Mouse (Mus musculus) CH12.LX (cell line): ENCODE results near the gene Abca4.

Experiments
- CTCF ChIP-seq, 2 experiments: IDR thresholded peaks in 1 of 2; conservative IDR thresholded peaks in 1 of 2; 2 replicates each; pipeline ENCODE4 v1.5.1; 2011 to 2012; ENCODE audit warnings: low read depth in 2 of 2, low read length in 2 of 2, improper control_type of control experiment in 1 of 2, inconsistent platforms in 1 of 2, mild to moderate bottlenecking in 1 of 2, moderate library complexity in 1 of 2
- EP300 ChIP-seq: IDR thresholded peaks from 2 replicates; pipeline ENCODE4 v1.6.1; 2011; ENCODE audit warnings: low read length, improper control_type of control experiment
- HCFC1 ChIP-seq: IDR thresholded peaks from 2 replicates; pipeline ENCODE4 v1.6.1; 2012; ENCODE audit warnings: low read depth, mild to moderate bottlenecking, inconsistent platforms, low read length, improper control_type of control experiment
- MXI1 ChIP-seq: IDR thresholded peaks from 2 replicates; pipeline ENCODE4 v1.6.1; 2011; ENCODE audit warnings: mild to moderate bottlenecking, low read depth, low read length, improper control_type of control experiment
- MYC ChIP-seq: IDR thresholded peaks from 2 replicates; pipeline ENCODE4 v1.6.1; 2011; ENCODE audit warnings: low read depth, mild to moderate bottlenecking, improper control_type of control experiment, low read length
- POLR2A ChIP-seq: IDR thresholded peaks from 2 replicates; pipeline ENCODE4 v1.6.1; 2011; ENCODE audit warnings: low read depth, mild to moderate bottlenecking, improper control_type of control experiment, low read length
- TCF12 ChIP-seq: IDR thresholded peaks from 2 replicates; pipeline ENCODE4 v1.6.1; 2014; ENCODE audit warnings: low read depth, mild to moderate bottlenecking, inconsistent platforms, low read length, improper control_type of control experiment

- TF ChIP-seq CTCF (conservative IDR thresholded peaks at IDR 0.05 in 1 of 2, IDR thresholded peaks at IDR 0.05 in 1 of 2; ENCODE audit: low read depth in 2 of 2, low read length in 2 of 2) (no peak), EP300 (no peak), MYC (no peak), POLR2A (no peak), MXI1 (no peak), TCF12 (no peak), HCFC1 (no peak)
Observed at GRCm38 (mm10) chr3:122210846-122211245, 166.6 kb downstream of the Abca4 start.
